Mouse (Mus musculus) 416B (cell line): ENCODE results near the gene Mfsd14b.

Source experiments
- DNase-seq: peaks from one replicate; pipeline ENCODE4 v3.0.0; 2011; ENCODE audit warnings: low read depth

The Mfsd14b gene

DNA sequence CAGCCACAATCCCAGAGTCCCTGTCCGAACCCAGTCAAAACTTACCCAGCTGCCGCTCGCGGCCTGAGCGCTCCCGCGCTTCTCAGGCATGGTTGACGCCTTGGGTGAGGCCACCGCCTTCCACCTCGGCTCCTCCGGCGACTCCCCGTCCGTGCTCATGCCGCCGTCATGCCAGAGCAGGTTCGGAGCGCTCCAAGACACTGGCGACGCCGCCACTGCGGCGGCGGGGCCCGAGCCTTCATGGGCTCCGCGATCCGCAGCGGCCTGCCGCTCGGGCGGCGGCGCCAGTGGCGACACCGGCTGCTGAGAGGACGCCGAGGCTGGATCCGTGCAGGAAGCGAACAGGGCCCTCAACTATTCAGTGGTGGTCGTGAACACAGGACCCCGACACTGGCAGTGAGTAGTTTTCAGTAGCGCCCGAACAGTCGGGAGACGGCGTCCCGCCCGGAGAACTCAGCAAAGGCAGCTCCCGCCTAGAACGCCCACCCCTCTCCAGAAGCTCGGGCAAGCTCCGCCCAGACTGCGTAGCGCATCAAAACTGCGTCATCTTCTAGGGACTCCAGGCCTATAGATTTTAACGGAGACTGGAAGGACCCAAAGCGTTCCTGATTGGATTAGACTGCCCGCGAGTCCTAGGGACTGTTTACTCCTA lies at the start of gene Mfsd14b:
Gene Mfsd14b (minus strand): TSS at position 517 of the 652 bp plus-strand sequence.
- DNase-seq = peak; percentile 93

- DNase-seq = no peak
Measured at GRCm38 (mm10) chr13:65149940-65150339, 37.2 kb upstream of the Mfsd14b start, which contains the start of gene Olfr466. TSS of gene Olfr466 (plus strand) at chr13:65150240.

- DNase-seq = no peak
Measured at GRCm38 (mm10) chr13:65137789-65138188, 25.0 kb upstream of the Mfsd14b start, which contains the start of gene Olfr465-ps1. TSS of gene Olfr465-ps1 (plus strand) at chr13:65138089.

DNA sequence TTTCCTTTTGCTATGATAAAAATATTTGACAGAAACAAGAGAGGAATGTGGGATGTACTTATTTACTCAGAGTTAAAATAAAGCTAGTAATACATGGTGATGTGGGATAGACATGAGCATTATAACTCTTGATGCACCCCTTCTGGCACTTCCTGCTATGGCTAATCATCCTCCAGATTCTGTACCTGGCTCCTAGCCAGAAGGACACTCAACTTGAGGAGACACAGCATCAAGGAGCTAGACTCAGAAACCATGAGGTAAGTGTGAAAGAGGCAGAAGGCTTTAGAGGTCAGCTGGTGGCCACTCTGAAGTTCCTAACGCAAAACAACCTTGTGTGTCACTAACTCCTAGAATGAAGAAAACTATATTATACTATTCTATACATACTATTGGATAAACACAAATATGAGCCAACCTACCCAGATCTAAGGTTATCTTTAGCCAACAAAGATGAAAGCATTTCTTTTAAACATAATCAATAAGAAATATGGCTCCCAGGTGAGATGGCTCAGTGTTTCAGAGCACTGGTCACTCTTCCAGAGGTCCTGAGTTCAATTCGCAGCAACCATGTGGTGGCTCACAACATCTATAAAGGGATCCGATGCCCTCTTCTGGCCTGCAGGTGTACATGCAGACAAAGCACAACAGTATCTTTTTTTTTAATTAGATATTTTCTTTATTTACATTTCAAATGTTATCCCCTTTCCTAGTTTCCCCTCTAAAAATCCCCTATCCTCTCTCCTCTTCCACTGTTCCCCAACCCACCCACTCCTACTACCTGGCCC lies 14.5 kb upstream of the Mfsd14b start:
- peak; percentile 61 for DNase-seq

DNA sequence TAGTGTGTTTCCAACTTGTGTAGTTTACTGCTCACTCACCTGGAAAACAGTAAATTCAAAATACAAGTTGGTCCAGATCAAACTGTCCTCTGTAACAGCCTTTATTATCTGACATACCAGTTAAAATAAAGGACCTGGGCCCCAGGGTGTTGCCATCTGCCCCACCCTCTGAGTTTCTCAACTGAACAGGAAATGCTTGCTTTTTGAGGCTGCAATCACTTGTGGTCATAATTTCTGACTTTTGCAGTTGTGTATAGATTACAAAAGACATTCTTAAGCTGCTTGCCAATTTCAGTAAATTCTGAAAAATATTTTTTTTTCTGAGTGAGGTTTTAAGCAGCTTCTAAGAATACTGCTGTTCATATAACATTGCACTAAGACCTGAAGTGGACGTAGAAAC lies 9.3 kb upstream of the Mfsd14b start:
- DNase-seq = peak; percentile 71

DNA sequence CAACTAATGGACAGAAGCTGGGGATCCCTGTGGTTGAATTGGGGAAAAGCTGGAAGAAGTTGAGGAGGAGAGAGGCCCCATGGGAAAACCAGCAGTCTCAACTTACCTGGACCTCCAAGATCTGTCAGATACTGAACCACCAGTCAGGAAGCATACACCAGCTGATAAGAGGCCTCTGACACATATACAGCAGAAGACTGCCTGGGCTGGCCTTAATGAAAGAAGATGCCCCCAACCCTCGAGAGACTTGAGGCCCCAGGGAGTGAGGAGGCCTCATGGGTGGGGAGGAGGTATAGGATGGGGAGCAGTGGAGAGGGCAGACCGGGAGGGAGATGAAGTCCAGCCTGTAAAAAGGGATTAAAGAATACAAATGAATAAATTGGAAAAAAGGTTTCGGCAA lies 8.2 kb upstream of the Mfsd14b start:
- DNase-seq = no peak

DNA sequence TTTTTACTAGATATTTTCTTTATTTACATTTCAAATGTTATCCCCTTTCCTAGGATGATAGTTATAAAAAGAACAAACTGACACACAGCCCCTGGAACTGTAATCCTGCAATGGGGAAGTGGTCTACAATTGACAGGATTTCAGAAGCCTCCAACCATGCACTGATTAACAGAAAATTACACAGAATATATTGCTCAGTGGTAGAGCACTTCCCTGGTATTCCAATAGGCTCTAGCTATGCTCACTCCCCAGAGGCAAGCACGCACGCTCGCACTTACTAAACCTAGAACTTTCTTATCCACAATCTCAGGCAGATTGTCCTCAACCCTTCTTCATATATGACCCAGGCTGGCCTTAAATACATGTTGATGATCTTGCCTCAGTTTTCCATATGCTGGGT lies 464 bp upstream of the Mfsd14b start:
- DNase-seq = no peak

GRCm38 (mm10) chr13:65111961-65112360 lies 814 bp downstream of the Mfsd14b start:
- DNase-seq = peak; percentile 69

- peak; percentile 20 for DNase-seq
Measured at GRCm38 (mm10) chr13:65101232-65101631, 11.5 kb downstream of the Mfsd14b start.

- no peak for DNase-seq
Measured at GRCm38 (mm10) chr13:65100678-65101077, 12.1 kb downstream of the Mfsd14b start.

- no peak for DNase-seq
Measured at GRCm38 (mm10) chr13:65097018-65097417, 15.8 kb downstream of the Mfsd14b start.

- no peak for DNase-seq
Measured at GRCm38 (mm10) chr13:65095923-65096322, 16.9 kb downstream of the Mfsd14b start.

- peak; percentile 26 for DNase-seq
Measured at GRCm38 (mm10) chr13:65069969-65070368, 42.8 kb downstream of the Mfsd14b start.

DNA sequence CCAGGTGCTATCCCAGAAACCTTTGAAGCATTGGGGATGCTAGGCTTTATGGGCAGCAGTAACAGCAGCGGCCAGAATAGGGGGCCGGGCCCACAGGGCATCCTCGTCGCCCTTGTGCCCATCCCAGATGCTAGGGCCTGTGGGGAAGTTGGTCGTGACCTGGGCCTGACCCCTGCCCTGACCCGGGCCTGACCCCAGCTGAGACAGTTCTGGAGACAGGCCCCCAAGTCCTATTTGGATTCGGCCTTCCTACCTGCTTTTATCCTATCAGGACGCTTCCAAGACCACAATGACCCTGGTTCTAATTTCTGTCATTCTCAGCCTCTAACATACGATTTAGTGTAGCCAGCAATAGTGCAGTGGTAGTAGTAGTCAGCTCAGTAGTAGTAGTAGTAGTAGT lies 60.1 kb downstream of the Mfsd14b start, which contains the start of gene Prss47:
Gene Prss47 (minus strand): TSS at position 101 of the 400 bp plus-strand sequence.
- DNase-seq = no peak

- peak; percentile 50 for DNase-seq
Measured at GRCm38 (mm10) chr13:65035057-65035456, 77.7 kb downstream of the Mfsd14b start.

GRCm38 (mm10) chr13:65032758-65033157 lies 80.0 kb downstream of the Mfsd14b start, which contains the start of gene Spata31d1c:
TSS of gene Spata31d1c (plus strand) at chr13:65033058.
- no peak for DNase-seq
